Mouse (Mus musculus) kidney, postnatal 0 days (tissue): ENCODE data around the gene Fam53b. TPM values are rescaled to one million over a fixed set of nuclear protein-coding genes. Genes with fewer than 3 reads are reported as not detected.

Source experiments
- ATAC-seq: fragments of 200-750 bp; cut with Nextera tagmentation; replicated peaks from 2 replicates; pipeline ENCODE4 v1.8.0; 2017; ENCODE audit warnings: low read depth, moderate number of reproducible peaks, moderate TSS enrichment, moderate library complexity; ENCODE audit not compliant: low FRiP score
- DNase-seq: peaks from one replicate; pipeline ENCODE4 v3.0.0-alpha.2; 2016; ENCODE audit warnings: low spot score
- H3K27ac ChIP-seq: fragments of 300-500 bp; sonication (generic); 2 replicates; pipeline ENCODE4 v1.5.1; 2014; ENCODE audit warnings: mild to moderate bottlenecking
- H3K27me3 ChIP-seq: fragments of 300-500 bp; sonication (generic); 2 replicates; pipeline ENCODE4 v1.6.1; 2014; ENCODE audit warnings: low read length, mixed read lengths; ENCODE audit not compliant: insufficient read depth
- H3K36me3 ChIP-seq: fragments of 300-500 bp; sonication (generic); 2 replicates; pipeline ENCODE4 v1.6.1; 2014; ENCODE audit warnings: low read length, mixed read lengths; ENCODE audit not compliant: insufficient read depth
- H3K4me1 ChIP-seq: fragments of 300-500 bp; sonication (generic); replicated peaks from 2 replicates; pipeline ENCODE4 v1.6.1; 2014; ENCODE audit warnings: antibody characterized with exemption, low read length, mixed read lengths; ENCODE audit not compliant: insufficient read depth
- H3K4me2 ChIP-seq: fragments of 300-500 bp; sonication (generic); 2 replicates; pipeline ENCODE4 v1.6.1; 2014; ENCODE audit warnings: mild to moderate bottlenecking, low read length, moderate library complexity, mixed read lengths
- H3K4me3 ChIP-seq: fragments of 300-500 bp; sonication (generic); replicated peaks from 2 replicates; pipeline ENCODE4 v1.5.1; 2014; ENCODE audit warnings: low read depth, low read length
- H3K9ac ChIP-seq: fragments of 300-500 bp; sonication (generic); 2 replicates; pipeline ENCODE4 v1.6.1; 2014; ENCODE audit warnings: low read depth, low read length
- H3K9me3 ChIP-seq: fragments of 300-500 bp; sonication (generic); replicated peaks from 2 replicates; pipeline ENCODE4 v1.6.1; 2016; ENCODE audit warnings: low read length, inconsistent platforms, mixed read lengths
- CTCF ChIP-seq: IDR thresholded peaks from 2 replicates; pipeline ENCODE4 v1.5.1; 2016; ENCODE audit warnings: antibody characterized with exemption, low read depth, mild to moderate bottlenecking, moderate library complexity
- WGBS: fragments of 180-500 bp; shearing (Covaris S2); extraction: QIAGEN DNeasy Blood & Tissue Kit; methylation state at CpG from one replicate; pipeline ENCODE4 v1.1.7; 2014; 5-methylcytosine and 5-hydroxymethylcytosine counted together
- polyA plus RNA-seq: library from polyadenylated mRNA; unstranded; fragments of >200 nt; fragmentation: Nextera tagmentation; extraction: Ambion mirVana; gene quantifications from 2 replicates; pipeline ENCODE4 v1.2.1, GENCODE M21; 2015

Gene Fam53b
- polyA plus RNA-seq, 1 experiment from 2014 or later, result 17.5 TPM

- TF ChIP-seq CTCF, result no peak
- Histone ChIP-seq H3K9me3 (no peaks in the 10 kb centered on the region), H3K4me1 (peaks cover 3% of the 10 kb centered on the region; the same call in 1 of the 2 replicates), H3K9ac (no peak overlapping the region), H3K36me3 (peaks cover 12% of the 10 kb centered on the region; the same call in 1 of the 2 replicates), H3K4me3 (no peak overlapping the region), H3K4me2 (no peak overlapping the region), H3K27me3 (no peaks in the 10 kb centered on the region), H3K27ac (no peak overlapping the region)
- ATAC-seq (no peak), DNase-seq (no peak)
- WGBS, result 88% methylated on average over 2 of the region's 2 CpGs
Observed at GRCm38 (mm10) chr7:132761409-132761808, 52.3 kb downstream of the Fam53b start.

- peaks cover 12% of the 10 kb centered on the region; the same call in 1 of the 2 replicates for H3K36me3 ChIP-seq
- no peak for ATAC-seq
- WGBS, result 90% methylated on average over 6 of the region's 6 CpGs
Observed at GRCm38 (mm10) chr7:132760589-132761180, 53.0 kb downstream of the Fam53b start.

DNA sequence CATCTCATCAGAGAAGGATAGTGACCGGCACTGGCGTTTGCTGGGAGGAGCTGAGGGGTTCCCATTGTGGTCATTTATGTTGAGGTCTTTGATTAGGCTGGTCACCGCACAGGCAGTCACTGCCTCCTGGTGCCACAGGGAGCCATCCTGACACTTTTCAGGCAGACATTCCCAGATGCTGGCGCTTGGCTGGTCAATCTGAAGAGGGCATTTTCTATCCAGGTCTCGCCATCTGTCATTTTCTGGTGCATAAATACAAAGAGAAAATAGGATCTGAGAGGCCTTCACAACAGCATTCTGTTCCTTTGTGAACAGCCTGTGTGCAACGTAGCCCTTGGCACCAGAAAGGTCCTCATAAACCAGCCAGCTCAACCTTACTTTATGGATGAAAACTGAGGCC lies 53.8 kb downstream of the Fam53b start:
- no peak overlapping the region for H3K4me2 ChIP-seq
- H3K4me3 ChIP-seq, result no peak overlapping the region
- no peak overlapping the region for H3K27ac ChIP-seq
- ATAC-seq (no peak), DNase-seq (no peak)
- 95% methylated on average over 6 of the region's 6 CpGs for WGBS
- no peaks in the 10 kb centered on the region for H3K9me3 ChIP-seq
- peaks cover under 1% of the 10 kb centered on the region for H3K4me1 ChIP-seq
- H3K36me3 ChIP-seq, result peaks cover 12% of the 10 kb centered on the region; the same call in 1 of the 2 replicates
- no peak overlapping the region for H3K9ac ChIP-seq
- no peaks in the 10 kb centered on the region for H3K27me3 ChIP-seq
- no peak for TF ChIP-seq CTCF

More at GRCm38 (mm10) chr7:132760589-132761180, 53.0 kb downstream of the Fam53b start:
- no peak overlapping the region for H3K27ac ChIP-seq
- H3K27me3 ChIP-seq, result no peaks in the 10 kb centered on the region
- H3K9me3 ChIP-seq, result no peaks in the 10 kb centered on the region
- H3K4me1 ChIP-seq, result peaks cover 1% of the 10 kb centered on the region; the same call in 1 of the 2 replicates
- H3K9ac ChIP-seq, result no peak overlapping the region
- no peak overlapping the region for H3K4me3 ChIP-seq
- no peak overlapping the region for H3K4me2 ChIP-seq
- no peak for TF ChIP-seq CTCF
- no peak for DNase-seq

- no peak overlapping the region for H3K9ac ChIP-seq
- DNase-seq (no peak), ATAC-seq (no peak)
- H3K27ac ChIP-seq, result no peak overlapping the region
- H3K4me1 ChIP-seq, result peaks cover 5% of the 10 kb centered on the region
- no peaks in the 10 kb centered on the region for H3K9me3 ChIP-seq
- no peak for TF ChIP-seq CTCF
- H3K36me3 ChIP-seq, result peaks cover 12% of the 10 kb centered on the region; the same call in 1 of the 2 replicates
- H3K4me2 ChIP-seq, result no peak overlapping the region
- 91% methylated on average over 22 of the region's 22 CpGs for WGBS
- H3K4me3 ChIP-seq, result no peak overlapping the region
- H3K27me3 ChIP-seq, result no peaks in the 10 kb centered on the region
Observed at GRCm38 (mm10) chr7:132759405-132759891, 54.2 kb downstream of the Fam53b start.

DNA sequence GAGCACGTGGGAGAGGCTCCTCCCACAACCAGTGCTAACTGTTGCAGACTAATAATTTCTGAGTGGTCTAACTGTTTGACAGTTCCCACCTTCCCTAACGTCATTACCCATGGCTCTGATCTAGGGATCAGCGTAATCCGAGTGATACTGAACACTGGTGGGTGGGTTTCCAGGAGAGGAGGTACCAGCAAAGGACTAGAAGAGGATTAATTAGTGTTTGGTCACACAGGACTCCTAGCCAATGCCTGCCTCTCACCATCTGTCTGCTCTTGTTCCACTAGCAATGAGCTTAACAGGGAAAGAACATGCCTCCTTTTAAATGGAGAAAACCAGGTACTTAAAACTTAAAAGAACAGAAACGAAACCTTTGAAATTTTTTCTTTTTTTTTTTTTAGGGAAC lies 54.8 kb downstream of the Fam53b start:
- no peak for TF ChIP-seq CTCF
- Histone ChIP-seq H3K27me3 (no peaks in the 10 kb centered on the region), H3K4me3 (no peak overlapping the region), H3K27ac (no peak overlapping the region), H3K9me3 (no peaks in the 10 kb centered on the region), H3K4me1 (peaks cover 9% of the 10 kb centered on the region), H3K9ac (no peak overlapping the region), H3K4me2 (no peak overlapping the region), H3K36me3 (peaks cover 12% of the 10 kb centered on the region; the same call in 1 of the 2 replicates)
- ATAC-seq (no peak), DNase-seq (no peak)
- 52% methylated on average over 5 of the region's 5 CpGs for WGBS

GRCm38 (mm10) chr7:132756325-132756724 lies 57.4 kb downstream of the Fam53b start:
- TF ChIP-seq CTCF, result no peak
- no peak for ATAC-seq

GRCm38 (mm10) chr7:132754389-132754750 lies 59.3 kb downstream of the Fam53b start:
- TF ChIP-seq CTCF, result no peak
- DNase-seq, result peak; percentile 50

More at GRCm38 (mm10) chr7:132756325-132756724, 57.4 kb downstream of the Fam53b start:
- WGBS, result 87% methylated on average over 5 of the region's 5 CpGs
- no peak overlapping the region for H3K27ac ChIP-seq
- H3K4me3 ChIP-seq, result no peak overlapping the region
- no peak overlapping the region for H3K9ac ChIP-seq
- peaks cover 12% of the 10 kb centered on the region; the same call in 1 of the 2 replicates for H3K36me3 ChIP-seq
- no peak for DNase-seq
- peaks cover 9% of the 10 kb centered on the region for H3K4me1 ChIP-seq
- no peak overlapping the region for H3K4me2 ChIP-seq
- no peaks in the 10 kb centered on the region for H3K27me3 ChIP-seq
- H3K9me3 ChIP-seq, result no peaks in the 10 kb centered on the region

More at GRCm38 (mm10) chr7:132754389-132754750, 59.3 kb downstream of the Fam53b start:
- Histone ChIP-seq H3K27ac (peak overlapping the region; percentile 47), H3K4me1 (peaks cover 9% of the 10 kb centered on the region), H3K9me3 (no peaks in the 10 kb centered on the region), H3K9ac (no peak overlapping the region), H3K27me3 (no peaks in the 10 kb centered on the region), H3K4me3 (no peak overlapping the region), H3K4me2 (no peak overlapping the region), H3K36me3 (peaks cover 13% of the 10 kb centered on the region; the same call in 1 of the 2 replicates)
- no peak for ATAC-seq
- whole genome bisulfite sequencing, result 33% methylated on average over 3 of the region's 3 CpGs
